Mouse (Mus musculus) MEL (cell line): Measurements from ENCODE around the gene BC003965. TPM values are rescaled to one million over a fixed set of nuclear protein-coding genes. Genes with fewer than 3 reads are reported as not detected.

ENCODE experiments used
- DNase-seq: peaks from one replicate; pipeline ENCODE4 v3.0.0; 2011; ENCODE audit warnings: low read depth, low spot score
- H3K27ac ChIP-seq: 2 replicates; pipeline ENCODE4 v1.5.1; 2012; ENCODE audit warnings: low read depth, mild to moderate bottlenecking, control low read depth, low read length, moderate library complexity; ENCODE audit not compliant: control insufficient read depth
- H3K27me3 ChIP-seq, 2 experiments: fragments of 150-350 bp in 1 of 2; sonication (generic) in 1 of 2; 2 replicates each; pipeline ENCODE4 v1.6.1; 2012; ENCODE audit warnings: low read length in 2 of 2, mild to moderate bottlenecking in 2 of 2, improper control_type of control experiment in 1 of 2, moderate library complexity in 1 of 2; ENCODE audit not compliant: insufficient read depth in 2 of 2, control insufficient read depth in 1 of 2
- H3K36me3 ChIP-seq, 2 experiments: 2 replicates each; pipeline ENCODE4 v1.6.1; 2012 to 2014; ENCODE audit warnings: low read length in 2 of 2, improper control_type of control experiment in 1 of 2, inconsistent platforms in 1 of 2, mild to moderate bottlenecking in 1 of 2; ENCODE audit not compliant: insufficient read depth in 2 of 2, control insufficient read depth in 1 of 2
- H3K4me1 ChIP-seq, 2 experiments: fragments of 150-350 bp in 1 of 2; sonication (generic) in 1 of 2; 2 replicates each; pipeline ENCODE4 v1.6.1; 2012; ENCODE audit warnings: low read length in 2 of 2, improper control_type of control experiment in 1 of 2, mild to moderate bottlenecking in 1 of 2; ENCODE audit not compliant: insufficient read depth in 2 of 2, control insufficient read depth in 1 of 2
- H3K4me3 ChIP-seq, 2 experiments: fragments of 150-350 bp in 1 of 2; sonication (generic) in 1 of 2; 2 replicates each; pipeline ENCODE4 v1.5.1; 2012; ENCODE audit warnings: low read depth in 2 of 2, low read length in 2 of 2, mild to moderate bottlenecking in 2 of 2, moderate library complexity in 2 of 2, control low read depth in 1 of 2, improper control_type of control experiment in 1 of 2; ENCODE audit not compliant: control insufficient read depth in 1 of 2, insufficient read depth in 1 of 2
- H3K79me2 ChIP-seq: 2 replicates; pipeline ENCODE4 v1.6.1; 2012; ENCODE audit warnings: mild to moderate bottlenecking, low read length, moderate library complexity; ENCODE audit not compliant: control insufficient read depth, poor library complexity, insufficient read depth
- H3K9ac ChIP-seq: 2 replicates; pipeline ENCODE4 v1.6.1; 2012; ENCODE audit warnings: low read depth, mild to moderate bottlenecking, control low read depth, low read length, moderate library complexity; ENCODE audit not compliant: control insufficient read depth, poor library complexity, severe bottlenecking
- H3K9me3 ChIP-seq: fragments of 150-350 bp; sonication (generic); replicated peaks from 2 replicates; pipeline ENCODE4 v1.6.1; 2012; ENCODE audit warnings: mild to moderate bottlenecking, low read length, improper control_type of control experiment, moderate library complexity; ENCODE audit not compliant: insufficient read depth
- BHLHE40 ChIP-seq: IDR thresholded peaks from 2 replicates; pipeline ENCODE4 v1.6.1; 2012; ENCODE audit warnings: low read depth, mild to moderate bottlenecking, inconsistent platforms, low read length, improper control_type of control experiment, borderline replicate concordance
- CHD2 ChIP-seq: IDR thresholded peaks from 2 replicates; pipeline ENCODE4 v1.6.1; 2011; ENCODE audit warnings: low read length, improper control_type of control experiment
- E2F4 ChIP-seq: IDR thresholded peaks from 2 replicates; pipeline ENCODE4 v1.6.1; 2011; ENCODE audit warnings: low read depth, low read length, improper control_type of control experiment, borderline replicate concordance
- ELF1 ChIP-seq: IDR thresholded peaks from 2 replicates; pipeline ENCODE4 v1.6.1; 2014; ENCODE audit warnings: low read depth, mild to moderate bottlenecking, inconsistent platforms, low read length, improper control_type of control experiment, moderate library complexity
- EP300 ChIP-seq, 2 experiments: IDR thresholded peaks; 2 replicates each; pipeline ENCODE4 v1.6.1; 2011; ENCODE audit warnings: improper control_type of control experiment in 2 of 2, low read length in 2 of 2, low read depth in 1 of 2, mild to moderate bottlenecking in 1 of 2
- ETS1 ChIP-seq: IDR thresholded peaks from 2 replicates; pipeline ENCODE4 v1.6.1; 2012; ENCODE audit warnings: low read depth, mild to moderate bottlenecking, inconsistent platforms, low read length, improper control_type of control experiment, moderate library complexity
- GATA1 ChIP-seq: IDR thresholded peaks from 2 replicates; pipeline ENCODE4 v1.6.1; 2011; ENCODE audit warnings: low read depth, low read length, improper control_type of control experiment
- HCFC1 ChIP-seq: IDR thresholded peaks from 2 replicates; pipeline ENCODE4 v1.6.1; 2012; ENCODE audit warnings: low read depth, mild to moderate bottlenecking, inconsistent platforms, low read length, improper control_type of control experiment, moderate library complexity
- JUND ChIP-seq: IDR thresholded peaks from 2 replicates; pipeline ENCODE4 v1.6.1; 2011; ENCODE audit warnings: low read depth, mild to moderate bottlenecking, improper control_type of control experiment, low read length
- KAT2A ChIP-seq: conservative IDR thresholded peaks from 2 replicates; pipeline ENCODE4 v1.6.1; 2012; ENCODE audit warnings: low read depth, low read length, improper control_type of control experiment, inconsistent platforms
- MAZ ChIP-seq: IDR thresholded peaks from 2 replicates; pipeline ENCODE4 v1.6.1; 2012; ENCODE audit warnings: low read depth, mild to moderate bottlenecking, inconsistent platforms, low read length, improper control_type of control experiment
- NRF1 ChIP-seq: IDR thresholded peaks from 2 replicates; pipeline ENCODE4 v1.6.1; 2014; ENCODE audit warnings: low read depth, mild to moderate bottlenecking, inconsistent platforms, low read length, improper control_type of control experiment, moderate library complexity; ENCODE audit not compliant: poor library complexity, insufficient read depth, severe bottlenecking
- POLR2AphosphoS2 ChIP-seq: IDR thresholded peaks from 2 replicates; pipeline ENCODE4 v1.6.1; 2011; ENCODE audit warnings: low read length, improper control_type of control experiment
- POLR2AphosphoS5 ChIP-seq: IDR thresholded peaks from 2 replicates; pipeline ENCODE4 v1.6.1; 2012; ENCODE audit warnings: low read depth, borderline replicate concordance, mild to moderate bottlenecking, inconsistent platforms, low read length, moderate library complexity, mixed read lengths
- SIN3A ChIP-seq: IDR thresholded peaks from 2 replicates; pipeline ENCODE4 v1.6.1; 2012; ENCODE audit warnings: low read length, improper control_type of control experiment, inconsistent platforms
- SMC3 ChIP-seq: IDR thresholded peaks from 2 replicates; pipeline ENCODE4 v1.6.1; 2011; ENCODE audit warnings: low read depth, low read length, improper control_type of control experiment
- TAL1 ChIP-seq: IDR thresholded peaks from 2 replicates; pipeline ENCODE4 v1.6.1; 2012; ENCODE audit warnings: mild to moderate bottlenecking, inconsistent platforms, low read length, moderate library complexity, mixed read lengths
- TBP ChIP-seq: IDR thresholded peaks from 2 replicates; pipeline ENCODE4 v1.8.0; 2011; ENCODE audit warnings: low read depth, low read length, improper control_type of control experiment
- USF1 ChIP-seq: IDR thresholded peaks from 2 replicates; pipeline ENCODE4 v1.6.1; 2014; ENCODE audit warnings: low read depth, mild to moderate bottlenecking, inconsistent platforms, low read length, improper control_type of control experiment, moderate library complexity
- USF2 ChIP-seq, 2 experiments: IDR thresholded peaks; 2 replicates each; pipeline ENCODE4 v1.6.1; 2011 to 2012; ENCODE audit warnings: improper control_type of control experiment in 2 of 2, low read length in 2 of 2, borderline replicate concordance in 1 of 2, inconsistent platforms in 1 of 2, low read depth in 1 of 2, mild to moderate bottlenecking in 1 of 2; ENCODE audit not compliant: insufficient read depth in 1 of 2
- ZC3H11A ChIP-seq: IDR thresholded peaks from 2 replicates; pipeline ENCODE4 v1.6.1; 2012; ENCODE audit warnings: low read depth, mild to moderate bottlenecking, inconsistent platforms, low read length, improper control_type of control experiment
- ZKSCAN1 ChIP-seq: IDR thresholded peaks from 2 replicates; pipeline ENCODE4 v1.6.1; 2012; ENCODE audit warnings: low read depth, mild to moderate bottlenecking, inconsistent platforms, low read length, improper control_type of control experiment, moderate library complexity
- ZMIZ1 ChIP-seq: IDR thresholded peaks from 2 replicates; pipeline ENCODE4 v1.6.1; 2012; ENCODE audit warnings: low read depth, mild to moderate bottlenecking, inconsistent platforms, low read length, improper control_type of control experiment, moderate library complexity
- polyA plus RNA-seq, 2 experiments: library from polyadenylated mRNA; stranded (reverse) in 1 of 2; unstranded in 1 of 2; fragments of >175 nt in 1 of 2; fragments of >200 nt in 1 of 2; gene quantifications; 2 replicates each; pipeline versions ENCODE4 v1.2.1 to v1.2.4; 2012; ENCODE audit warnings: low replicate concordance in 2 of 2, low read depth in 1 of 2; ENCODE audit not compliant: insufficient read length in 2 of 2, insufficient read depth in 1 of 2, missing spikeins in 1 of 2
- total RNA-seq: library from RNA; depleted of rRNA; stranded (reverse); fragments of 300-350 nt; gene quantifications from 2 replicates; pipeline ENCODE4 v1.2.3, GENCODE M21; 2012

The BC003965 gene
- total and polyA plus RNA-seq, 3 experiments: 22.0 to 29.2 TPM; not detected in 1

DNA sequence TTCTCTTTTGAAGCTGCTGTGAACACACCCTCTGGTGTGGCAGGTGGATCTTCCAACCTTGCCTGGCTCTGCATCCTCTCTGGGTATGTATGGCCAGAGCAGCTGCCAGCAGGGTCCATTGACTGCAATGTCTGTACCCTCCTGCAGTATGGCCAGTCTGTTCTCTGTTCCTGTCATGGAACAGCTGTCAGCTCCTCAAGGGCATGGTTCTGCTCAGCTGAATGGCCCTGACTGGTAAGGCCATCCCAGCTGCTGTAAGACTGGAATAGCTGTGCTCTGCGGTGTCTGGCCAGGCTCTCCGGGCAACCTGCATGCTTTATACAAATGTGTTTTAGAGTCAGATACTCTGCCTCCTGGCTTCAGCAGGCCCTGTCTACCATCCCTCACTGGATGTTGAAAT lies 14.6 kb upstream of the BC003965 start:
- Histone ChIP-seq H3K36me3 (no peaks in the 10 kb centered on the region), H3K4me1 (0 out of 4 replicates have a peak, but pooled peaks cover 0 to 4% of the 10 kb centered on the region in 2 experiments), H3K9ac (no peak overlapping the region)
- TF ChIP-seq BHLHE40 (no peak), USF1 (no peak), KAT2A (no peak), ETS1 (no peak), ZC3H11A (no peak), E2F4 (no peak), ELF1 (no peak)
- TF ChIP-seq, all 39 proteins: peak for 0
- Histone ChIP-seq H3K79me2 (no peaks in the 10 kb centered on the region), H3K27ac (no peak overlapping the region), H3K9me3 (no peaks in the 10 kb centered on the region), H3K4me3 (no peak overlapping the region), H3K27me3 (no peaks in the 10 kb centered on the region)
- DNase-seq: no peak

DNA sequence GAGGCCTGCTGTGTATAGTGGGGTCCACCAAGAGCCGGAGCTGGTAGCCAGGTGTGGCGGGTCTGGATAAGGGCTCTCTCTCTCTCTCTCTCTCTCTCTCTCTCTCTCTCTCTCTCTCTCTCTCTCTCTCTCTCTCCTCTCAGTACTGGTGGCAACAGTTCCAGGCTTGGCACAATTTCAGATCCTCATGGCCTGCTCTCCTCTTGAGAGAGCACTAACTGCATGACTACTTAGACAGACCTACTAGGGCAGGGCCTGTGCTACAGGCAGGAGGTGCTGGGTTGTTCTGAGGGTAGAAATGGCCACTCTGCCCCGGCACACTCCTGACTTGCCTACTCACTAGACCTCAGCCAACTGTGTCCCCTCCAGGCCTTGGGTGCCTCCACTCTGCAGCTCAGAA lies 11.8 kb upstream of the BC003965 start:
- H3K27me3 ChIP-seq: no peaks in the 10 kb centered on the region
- no peak for DNase-seq
- no peaks in the 10 kb centered on the region for H3K79me2 ChIP-seq
- H3K4me3 ChIP-seq: no peak overlapping the region
- no peaks in the 10 kb centered on the region for H3K36me3 ChIP-seq
- H3K9ac ChIP-seq: no peak overlapping the region
- 0 out of 4 replicates have a peak, but pooled peaks cover 0 to 3% of the 10 kb centered on the region in 2 experiments for H3K4me1 ChIP-seq
- TF ChIP-seq TBP: no peak
- no peak for TF ChIP-seq ZC3H11A
- no peak for TF ChIP-seq ETS1
- no peak for TF ChIP-seq USF1
- TF ChIP-seq NRF1: no peak
- no peak for TF ChIP-seq POLR2AphosphoS2
- no peak for TF ChIP-seq CHD2
- TF ChIP-seq SIN3A: no peak
- no peak for TF ChIP-seq ELF1
- TF ChIP-seq MAZ: no peak
- no peak for TF ChIP-seq GATA1
- TF ChIP-seq HCFC1: no peak
- H3K9me3 ChIP-seq: no peaks in the 10 kb centered on the region
- H3K27ac ChIP-seq: no peak overlapping the region

DNA sequence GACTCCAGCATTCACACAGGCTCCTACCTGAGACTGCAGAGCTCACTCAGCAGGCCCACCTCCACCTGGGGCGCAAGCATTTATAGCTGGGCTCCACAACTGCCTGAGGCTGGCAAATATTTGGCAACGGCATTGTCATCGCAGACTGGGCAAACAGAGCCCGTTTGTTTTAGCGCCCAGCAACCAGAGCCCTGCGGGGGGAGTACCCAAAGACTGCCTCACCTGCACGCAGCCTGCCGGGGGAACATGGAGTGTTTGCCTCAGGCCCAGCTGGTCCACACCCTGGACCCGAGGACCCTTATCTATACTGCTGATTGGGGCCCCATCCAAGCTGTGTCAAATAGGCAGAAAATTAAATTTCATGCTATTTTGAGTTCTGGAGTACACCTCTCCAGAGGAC lies 8.9 kb upstream of the BC003965 start, which contains the start of gene Gm38655:
Gene Gm38655, minus strand, starts transcription at position 61 of the 400 bp plus-strand sequence.
- no peak within 1 kb of the TSS for H3K9ac ChIP-seq
- H3K4me1 ChIP-seq: no peaks in the 10 kb centered on the region
- H3K9me3 ChIP-seq: no peaks in the 10 kb centered on the region
- no peak within 1 kb of the TSS for H3K4me3 ChIP-seq
- no peaks in the 10 kb centered on the region for H3K36me3 ChIP-seq
- no peaks in the 10 kb centered on the region for H3K79me2 ChIP-seq
- TF ChIP-seq ZKSCAN1 (no peak), USF2 (IDR thresholded peaks at IDR 0.05; ENCODE audit: borderline replicate concordance in 1 of 2, insufficient read depth in 1 of 2, low read depth in 1 of 2, low read length in 2 of 2) (no peak), EP300 (IDR thresholded peaks at IDR 0.05; ENCODE audit: low read depth in 1 of 2, low read length in 2 of 2) (no peak), TAL1 (no peak), JUND (no peak), BHLHE40 (no peak), GATA1 (no peak), SMC3 (no peak), ETS1 (no peak), POLR2AphosphoS2 (no peak), ZMIZ1 (no peak), ZC3H11A (no peak), POLR2AphosphoS5 (no peak), USF1 (no peak)
- peaks cover 0 to 3% of the 10 kb centered on the region in 2 experiments; a peak in 2 of 4 replicates for H3K27me3 ChIP-seq
- DNase-seq: no peak
- H3K27ac ChIP-seq: no peak within 1 kb of the TSS
